Mouse (Mus musculus) CH12.LX (cell line): ENCODE results near the gene Nxph1. TPM values are rescaled to one million over a fixed set of nuclear protein-coding genes. Genes with fewer than 3 reads are reported as not detected.

Source experiments
- DNase-seq: peaks from one replicate; pipeline ENCODE4 v3.0.0-alpha.2; 2013; ENCODE audit errors: extremely low read depth
- H3K27ac ChIP-seq: 2 replicates; pipeline ENCODE4 v1.5.1; 2012; ENCODE audit warnings: low read depth, mild to moderate bottlenecking, control low read depth, moderate library complexity; ENCODE audit not compliant: insufficient read depth
- H3K27me3 ChIP-seq: replicated peaks from 2 replicates; pipeline ENCODE3; 2012; ENCODE audit warnings: inconsistent platforms
- H3K36me3 ChIP-seq, 2 experiments: replicated peaks in 1 of 2; 2 replicates each; pipeline versions ENCODE3 to v1.6.1; 2012; ENCODE audit warnings: inconsistent platforms in 1 of 2, low read length in 1 of 2, mild to moderate bottlenecking in 1 of 2, mixed read lengths in 1 of 2, moderate library complexity in 1 of 2; ENCODE audit not compliant: control insufficient read depth in 1 of 2, insufficient read depth in 1 of 2
- H3K4me1 ChIP-seq, 2 experiments: 2 replicates each; pipeline ENCODE4 v1.6.1; 2012; ENCODE audit warnings: inconsistent platforms in 1 of 2, moderate library complexity in 1 of 2; ENCODE audit not compliant: insufficient read depth in 2 of 2, control insufficient read depth in 1 of 2
- H3K4me2 ChIP-seq: 2 replicates; pipeline ENCODE4 v1.6.1; 2012; ENCODE audit warnings: low read depth, mild to moderate bottlenecking, control low read depth; ENCODE audit not compliant: poor library complexity, insufficient read depth, severe bottlenecking
- H3K4me3 ChIP-seq, 3 experiments: fragments of 150-350 bp in 1 of 3; sonication (generic) in 1 of 3; replicated peaks in 1 of 3; 2 replicates each; pipeline versions ENCODE3 to v1.5.1; 2011 to 2012; ENCODE audit warnings: low read depth in 2 of 3, low read length in 2 of 3, mild to moderate bottlenecking in 2 of 3, moderate library complexity in 2 of 3, control low read depth in 1 of 3, improper control_type of control experiment in 1 of 3, inconsistent platforms in 1 of 3, mixed read lengths in 1 of 3; ENCODE audit not compliant: poor library complexity in 1 of 3
- H3K79me2 ChIP-seq: replicated peaks from 2 replicates; pipeline ENCODE4 v1.6.1; 2012; ENCODE audit warnings: mild to moderate bottlenecking, moderate library complexity; ENCODE audit not compliant: control insufficient read depth, poor library complexity, insufficient read depth, severe bottlenecking; ENCODE audit errors: extremely low read depth
- H3K9ac ChIP-seq: 2 replicates; pipeline ENCODE4 v1.6.1; 2012; ENCODE audit warnings: low read depth, mild to moderate bottlenecking, control low read depth, moderate library complexity; ENCODE audit not compliant: insufficient read depth
- H3K9me3 ChIP-seq: replicated peaks from 2 replicates; pipeline ENCODE3; 2012; ENCODE audit warnings: low read length, inconsistent platforms, mixed read lengths
- E2F4 ChIP-seq: IDR thresholded peaks from 2 replicates; pipeline ENCODE4 v1.6.1; 2011; ENCODE audit warnings: low read depth, low read length, improper control_type of control experiment; ENCODE audit not compliant: insufficient replicate concordance
- ELF1 ChIP-seq: IDR thresholded peaks from 2 replicates; pipeline ENCODE4 v1.6.1; 2014; ENCODE audit warnings: low read depth, mild to moderate bottlenecking, inconsistent platforms, low read length, improper control_type of control experiment
- ETS1 ChIP-seq: conservative IDR thresholded peaks from 2 replicates; pipeline ENCODE4 v1.6.1; 2012; ENCODE audit warnings: low read depth, mild to moderate bottlenecking, inconsistent platforms, low read length, improper control_type of control experiment, moderate library complexity
- IRF4 ChIP-seq: IDR thresholded peaks from 2 replicates; pipeline ENCODE4 v1.6.1; 2014; ENCODE audit warnings: low read depth, mild to moderate bottlenecking, inconsistent platforms, low read length, improper control_type of control experiment
- JUN ChIP-seq: IDR thresholded peaks from 2 replicates; pipeline ENCODE4 v1.6.1; 2011; ENCODE audit warnings: low read depth, mild to moderate bottlenecking, low read length, improper control_type of control experiment, moderate library complexity; ENCODE audit not compliant: insufficient read depth
- MAZ ChIP-seq: IDR thresholded peaks from 2 replicates; pipeline ENCODE4 v1.6.1; 2012; ENCODE audit warnings: low read depth, mild to moderate bottlenecking, inconsistent platforms, low read length, improper control_type of control experiment, moderate library complexity
- MEF2A ChIP-seq: IDR thresholded peaks from 2 replicates; pipeline ENCODE4 v1.6.1; 2014; ENCODE audit warnings: low read depth, mild to moderate bottlenecking, inconsistent platforms, low read length, improper control_type of control experiment, borderline replicate concordance
- POLR2A ChIP-seq: IDR thresholded peaks from 2 replicates; pipeline ENCODE4 v1.6.1; 2011; ENCODE audit warnings: low read depth, mild to moderate bottlenecking, improper control_type of control experiment, low read length
- SIN3A ChIP-seq: IDR thresholded peaks from 2 replicates; pipeline ENCODE4 v1.6.1; 2012; ENCODE audit warnings: low read length, improper control_type of control experiment, inconsistent platforms
- TBP ChIP-seq: conservative IDR thresholded peaks from 2 replicates; pipeline ENCODE4 v1.6.1; 2011; ENCODE audit warnings: low read depth, low read length, improper control_type of control experiment
- USF1 ChIP-seq: IDR thresholded peaks from 2 replicates; pipeline ENCODE4 v1.6.1; 2014; ENCODE audit warnings: low read depth, mild to moderate bottlenecking, inconsistent platforms, low read length, improper control_type of control experiment
- ZC3H11A ChIP-seq: IDR thresholded peaks from 2 replicates; pipeline ENCODE4 v1.6.1; 2012; ENCODE audit warnings: low read depth, mild to moderate bottlenecking, inconsistent platforms, low read length, improper control_type of control experiment
- ZKSCAN1 ChIP-seq: IDR thresholded peaks from 2 replicates; pipeline ENCODE4 v1.6.1; 2012; ENCODE audit warnings: low read depth, inconsistent platforms, low read length, improper control_type of control experiment, borderline replicate concordance
- ZMIZ1 ChIP-seq: IDR thresholded peaks from 2 replicates; pipeline ENCODE4 v1.6.1; 2012; ENCODE audit warnings: low read depth, mild to moderate bottlenecking, inconsistent platforms, low read length, improper control_type of control experiment
- ZNF384 ChIP-seq: IDR thresholded peaks from 2 replicates; pipeline ENCODE4 v1.6.1; 2012; ENCODE audit warnings: low read depth, low read length, improper control_type of control experiment, inconsistent platforms
- dilution Hi-C: fragments of 300-500 bp; cut with MboI; formaldehyde crosslinking; loops from 2 replicates; pipeline ENCODE4 v1.14.3; 2020; ENCODE audit warnings: low sequenced_read_pairs; ENCODE audit not compliant: extremely low pct_unique_long_range_greater_than_20kb, extremely low pct_ligation_motif_present
- in situ Hi-C: fragments of 300-500 bp; cut with MboI; formaldehyde crosslinking; loops from 3 replicates; pipeline ENCODE4 v1.14.3; 2019; ENCODE audit warnings: low sequenced_read_pairs, low pct_ligation_motif_present, low pct_unique_long_range_greater_than_20kb, mixed read lengths
- polyA plus RNA-seq: library from polyadenylated mRNA; unstranded; fragments of >175 nt; gene quantifications from 2 replicates; pipeline ENCODE4 v1.2.1, GENCODE M21; 2012; ENCODE audit warnings: low read depth; ENCODE audit not compliant: insufficient read length
- total RNA-seq, 2 experiments: library from RNA; depleted of rRNA; stranded (reverse); fragments of 300-350 nt in 1 of 2; fragments of >200 nt in 1 of 2; gene quantifications; 2 replicates each; pipeline ENCODE4 v1.2.3; 2012 to 2014

Gene Nxph1
- total and polyA plus RNA-seq, 3 experiments, result not detected

DNA sequence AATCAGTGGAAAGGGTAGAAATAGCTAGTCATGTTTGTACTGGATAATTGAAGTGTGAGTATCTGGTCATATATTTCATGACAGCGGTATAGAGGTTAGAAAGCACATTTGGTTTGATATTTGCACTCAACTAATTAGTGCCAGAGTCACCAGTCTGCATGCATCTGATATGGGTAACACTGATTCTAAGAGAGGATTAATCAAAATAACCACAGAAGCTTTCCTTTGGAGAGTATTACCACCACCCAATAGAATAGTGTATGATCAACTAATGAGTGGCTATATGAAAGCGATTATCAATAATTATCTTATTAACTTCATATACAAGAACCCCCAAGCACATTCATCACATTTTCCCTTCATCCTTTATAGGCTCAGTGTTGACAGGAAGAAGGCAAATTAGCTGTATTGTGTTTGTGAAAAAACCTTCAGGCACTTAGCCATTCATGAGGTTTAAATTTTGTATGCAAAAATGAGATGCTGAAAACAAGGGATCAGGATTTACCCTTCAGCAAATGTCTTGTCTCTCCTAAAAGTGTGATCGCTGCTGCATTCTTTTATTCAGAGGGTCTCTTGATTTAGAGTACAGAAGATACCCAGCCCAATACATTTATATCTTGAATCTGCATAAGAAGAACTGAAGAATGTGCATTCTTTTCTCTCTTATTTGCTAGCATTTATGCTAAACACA lies 185.5 kb downstream of the Nxph1 start:
- Histone ChIP-seq H3K4me1 (no peaks in the 10 kb centered on the region), H3K4me2 (no peak overlapping the region), H3K9me3 (no peaks in the 10 kb centered on the region), H3K27ac (no peak overlapping the region), H3K79me2 (no peaks in the 10 kb centered on the region), H3K27me3 (no peaks in the 10 kb centered on the region), H3K9ac (no peak overlapping the region), H3K4me3 (no peak overlapping the region), H3K36me3 (no peaks in the 10 kb centered on the region)
- no peak for DNase-seq
- dilution Hi-C loops (no loop called here), in situ Hi-C loops (no loop called here)
- TF ChIP-seq ELF1 (no peak), E2F4 (no peak), POLR2A (no peak), TBP (no peak), ZNF384 (no peak), ZC3H11A (no peak), ETS1 (no peak), ZKSCAN1 (no peak), MAZ (no peak)

DNA sequence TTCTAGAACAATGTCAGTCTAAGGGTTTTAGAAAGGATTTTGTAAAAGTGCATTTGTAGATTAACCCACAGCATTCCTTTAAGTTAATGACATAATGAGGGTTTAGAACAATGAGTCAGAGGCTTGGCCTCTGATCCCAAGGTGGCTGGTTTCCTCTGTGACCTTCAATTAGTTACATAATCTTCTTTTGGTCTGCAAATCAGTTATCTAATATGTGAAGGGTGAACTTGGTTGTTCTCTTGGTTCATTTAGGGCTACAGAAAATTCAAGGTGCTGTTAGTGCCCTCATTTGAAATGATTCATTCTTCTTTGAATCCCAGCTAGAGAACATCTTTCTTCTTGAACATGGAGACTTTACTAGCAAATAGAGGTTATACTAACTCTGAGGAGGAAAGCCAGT lies 199.7 kb downstream of the Nxph1 start:
- dilution Hi-C loops (no loop called here), in situ Hi-C loops (no loop called here)
- H3K79me2 ChIP-seq, result no peaks in the 10 kb centered on the region
- H3K27ac ChIP-seq, result no peak overlapping the region
- no peak overlapping the region for H3K4me2 ChIP-seq
- no peak overlapping the region for H3K9ac ChIP-seq
- H3K4me3 ChIP-seq, result no peak overlapping the region
- no peaks in the 10 kb centered on the region for H3K27me3 ChIP-seq
- H3K36me3 ChIP-seq, result no peaks in the 10 kb centered on the region
- TF ChIP-seq IRF4 (no peak), JUN (no peak), USF1 (no peak), SIN3A (no peak), ZMIZ1 (no peak), ZC3H11A (no peak), TBP (no peak), MEF2A (no peak)
- H3K4me1 ChIP-seq, result no peaks in the 10 kb centered on the region
- no peak for DNase-seq
- H3K9me3 ChIP-seq, result no peaks in the 10 kb centered on the region
